Mouse (Mus musculus) kidney, embryonic 16.5 days (tissue): ENCODE measurements around the gene Thra. TPM values are rescaled to one million over a fixed set of nuclear protein-coding genes. Genes with fewer than 3 reads are reported as not detected.

Experiments used
- ATAC-seq: fragments of 200-750 bp; cut with Nextera tagmentation; 2 replicates; pipeline ENCODE4 v1.8.0; 2017; ENCODE audit warnings: moderate TSS enrichment; ENCODE audit not compliant: low FRiP score, low TSS enrichment
- H3K27ac ChIP-seq: fragments of 300-500 bp; sonication (generic); 2 replicates; pipeline ENCODE4 v1.5.1; 2014; ENCODE audit warnings: low read length
- H3K27me3 ChIP-seq: fragments of 300-500 bp; sonication (generic); 2 replicates; pipeline ENCODE4 v1.6.1; 2014; ENCODE audit warnings: low read length, control low read depth, mixed read lengths; ENCODE audit not compliant: insufficient read depth
- H3K36me3 ChIP-seq: fragments of 300-500 bp; sonication (generic); 2 replicates; pipeline ENCODE4 v1.6.1; 2014; ENCODE audit warnings: low read length, control low read depth, mixed read lengths; ENCODE audit not compliant: insufficient read depth
- H3K4me1 ChIP-seq: fragments of 300-500 bp; sonication (generic); 2 replicates; pipeline ENCODE4 v1.6.1; 2014; ENCODE audit warnings: low read length, control low read depth, mixed read lengths; ENCODE audit not compliant: insufficient read depth
- H3K4me2 ChIP-seq: fragments of 300-500 bp; sonication (generic); replicated peaks from 2 replicates; pipeline ENCODE4 v1.6.1; 2014; ENCODE audit warnings: low read depth, low read length
- H3K4me3 ChIP-seq: fragments of 300-500 bp; sonication (generic); 2 replicates; pipeline ENCODE4 v1.5.1; 2014; ENCODE audit warnings: mild to moderate bottlenecking, low read length
- H3K9ac ChIP-seq: fragments of 300-500 bp; sonication (generic); replicated peaks from 2 replicates; pipeline ENCODE4 v1.6.1; 2014; ENCODE audit warnings: low read length
- H3K9me3 ChIP-seq: fragments of 300-500 bp; sonication (generic); 2 replicates; pipeline ENCODE4 v1.6.1; 2016; ENCODE audit warnings: low read length, control low read depth
- WGBS: fragments of 180-500 bp; shearing (Covaris S2); extraction: QIAGEN DNeasy Blood & Tissue Kit; methylation state at CpG from one replicate; pipeline ENCODE4 v1.1.7; 2014; 5-methylcytosine and 5-hydroxymethylcytosine counted together
- polyA plus RNA-seq: library from polyadenylated mRNA; unstranded; fragments of >200 nt; fragmentation: Nextera tagmentation; extraction: Ambion mirVana; gene quantifications from 2 replicates; pipeline ENCODE4 v1.2.1, GENCODE M21; 2015

Gene Thra
- polyA plus RNA-seq, 1 experiment from 2014 or later = 24.4 TPM

DNA sequence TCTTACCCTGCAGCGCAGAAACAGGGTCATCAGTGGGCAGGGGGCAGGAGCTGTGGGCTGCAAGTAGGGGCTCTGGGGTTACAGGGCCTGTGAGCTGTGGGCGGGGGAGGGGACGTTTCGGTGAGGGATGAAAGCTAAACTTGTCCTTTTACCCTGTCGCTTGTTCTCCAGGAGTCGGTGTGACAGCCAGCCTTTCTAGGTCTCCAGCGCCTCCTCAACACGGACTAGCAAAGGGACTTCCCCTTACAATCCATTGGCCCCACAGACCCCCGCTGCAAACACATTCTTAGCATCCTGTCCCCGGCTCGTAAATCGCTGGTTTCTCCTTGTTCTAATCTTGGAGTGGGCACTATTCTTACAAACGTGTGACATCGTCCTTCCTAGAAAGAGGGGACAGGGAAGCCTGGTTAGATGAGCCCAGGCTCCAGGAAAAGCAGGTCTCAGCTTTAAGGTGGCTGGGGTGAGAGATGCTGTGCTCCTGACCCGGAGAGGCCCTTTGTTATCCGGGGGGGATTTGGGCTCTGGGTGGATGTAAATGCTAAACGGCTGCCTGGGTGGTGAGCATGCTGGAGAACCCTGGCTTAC lies 42.3 kb downstream of the Thra start:
- H3K27ac ChIP-seq = peak overlapping the region; percentile 99
- peaks cover 76% of the 10 kb centered on the region for H3K4me1 ChIP-seq
- peak overlapping the region; percentile 26; the same call in 1 of the 2 replicates for H3K4me3 ChIP-seq
- no peak for ATAC-seq
- H3K36me3 ChIP-seq = no peaks in the 10 kb centered on the region
- H3K9ac ChIP-seq = peak overlapping the region; percentile 67
- peak overlapping the region; percentile 51 for H3K4me2 ChIP-seq
- H3K27me3 ChIP-seq = no peaks in the 10 kb centered on the region
- no peaks in the 10 kb centered on the region for H3K9me3 ChIP-seq
- 4% methylated on average over 17 of the region's 17 CpGs for WGBS

DNA sequence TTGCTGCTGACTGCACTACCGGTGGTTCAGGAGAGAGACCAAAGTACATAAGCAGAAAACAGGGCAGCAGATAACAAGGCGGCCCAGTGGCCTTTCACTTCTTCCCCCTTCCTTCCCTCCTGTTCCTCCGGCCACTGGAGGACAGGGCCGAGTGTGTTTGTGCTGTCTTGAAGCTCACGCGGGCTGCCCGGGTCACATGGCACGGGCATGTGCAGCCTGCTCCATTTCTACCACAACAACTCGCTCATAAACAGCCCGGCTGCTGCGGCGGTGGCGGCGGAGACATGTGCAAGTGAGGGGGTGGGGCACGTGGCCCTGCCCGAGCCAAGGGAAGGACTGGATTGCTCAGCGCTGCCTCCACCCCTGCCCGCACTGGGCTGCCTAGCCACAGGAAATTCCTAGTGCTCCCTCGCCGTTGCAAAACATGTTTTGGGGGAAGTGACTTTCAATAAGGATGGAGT lies 42.8 kb downstream of the Thra start:
- WGBS = under 1% methylated on average over 20 of the region's 20 CpGs
- peak overlapping the region; percentile 99 for H3K27ac ChIP-seq
- no peaks in the 10 kb centered on the region for H3K36me3 ChIP-seq
- H3K4me2 ChIP-seq = peak overlapping the region; percentile 51
- H3K4me1 ChIP-seq = peaks cover 72% of the 10 kb centered on the region
- H3K9me3 ChIP-seq = no peaks in the 10 kb centered on the region
- no peaks in the 10 kb centered on the region for H3K27me3 ChIP-seq
- peak; percentile 67 for ATAC-seq
- peak overlapping the region; percentile 26 for H3K4me3 ChIP-seq
- H3K9ac ChIP-seq = peak overlapping the region; percentile 67

- Histone ChIP-seq H3K27ac (peak overlapping the region; percentile 99), H3K9ac (peak overlapping the region; percentile 67; the same call in 1 of the 2 replicates), H3K9me3 (no peaks in the 10 kb centered on the region), H3K4me1 (peaks cover 77% of the 10 kb centered on the region), H3K4me3 (no peak overlapping the region), H3K27me3 (no peaks in the 10 kb centered on the region), H3K36me3 (no peaks in the 10 kb centered on the region), H3K4me2 (no peak overlapping the region)
- ATAC-seq = no peak
- 58% methylated on average over 4 of the region's 4 CpGs for WGBS
Measured at GRCm38 (mm10) chr11:98784139-98784538, 43.7 kb downstream of the Thra start.

DNA sequence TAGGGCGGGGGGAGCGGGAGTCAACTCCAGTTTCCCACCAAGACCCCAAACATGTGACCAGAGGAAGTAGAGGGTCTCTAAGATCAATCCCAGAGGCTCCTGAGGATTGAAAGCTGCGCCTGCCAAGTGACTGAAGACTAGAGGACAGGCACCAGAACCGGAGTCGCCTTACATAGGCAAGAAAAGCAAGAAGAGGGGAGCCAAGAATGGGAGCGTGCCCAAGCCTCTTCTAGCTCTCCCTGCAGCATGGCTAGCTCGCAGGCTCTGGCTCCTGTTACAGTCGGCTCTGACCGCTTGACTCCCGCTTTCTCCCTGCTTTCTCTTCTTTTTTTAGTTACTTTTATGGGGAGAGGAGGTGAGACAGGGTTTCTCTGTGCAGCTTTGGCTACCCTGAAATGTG lies 44.8 kb downstream of the Thra start:
- Histone ChIP-seq H3K4me3 (no peak overlapping the region), H3K9ac (peak overlapping the region; percentile 20), H3K36me3 (no peaks in the 10 kb centered on the region), H3K27ac (peak overlapping the region; percentile 95), H3K9me3 (no peaks in the 10 kb centered on the region), H3K4me2 (no peak overlapping the region), H3K4me1 (peaks cover 81% of the 10 kb centered on the region), H3K27me3 (no peaks in the 10 kb centered on the region)
- 42% methylated on average over 10 of the region's 10 CpGs for WGBS
- ATAC-seq = no peak

DNA sequence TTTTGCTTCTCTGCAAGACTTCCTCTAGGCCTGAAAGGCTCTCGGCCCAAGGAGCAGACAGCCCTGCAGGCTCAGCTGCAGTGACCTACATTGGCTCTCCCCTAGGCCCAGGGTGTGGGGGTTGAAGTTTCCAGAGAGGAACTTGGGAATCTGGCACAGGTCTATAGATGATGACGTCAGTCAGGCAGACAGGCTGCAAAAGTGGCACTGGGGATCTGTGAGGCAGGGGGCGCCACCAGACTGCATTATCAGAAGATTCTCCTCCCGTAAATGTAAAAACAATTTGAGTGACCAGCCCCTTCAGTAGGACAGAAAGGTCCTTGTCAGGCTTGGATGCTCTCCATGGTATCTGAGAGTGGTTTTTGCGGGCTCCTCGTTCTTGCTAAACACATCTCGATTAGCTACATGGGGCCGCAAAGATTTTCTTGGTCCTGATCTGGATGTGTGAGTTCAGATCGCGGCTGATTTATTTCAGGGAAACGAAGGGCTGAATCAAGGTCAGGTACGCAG lies 45.4 kb downstream of the Thra start:
- no peak for ATAC-seq
- H3K4me1 ChIP-seq = peaks cover 75% of the 10 kb centered on the region
- peak overlapping the region; percentile 57 for H3K9ac ChIP-seq
- WGBS = 3% methylated on average over 12 of the region's 12 CpGs
- H3K27me3 ChIP-seq = no peaks in the 10 kb centered on the region
- H3K9me3 ChIP-seq = no peaks in the 10 kb centered on the region
- H3K4me2 ChIP-seq = peak overlapping the region; percentile 40
- no peaks in the 10 kb centered on the region for H3K36me3 ChIP-seq
- H3K4me3 ChIP-seq = peak overlapping the region; percentile 7; the same call in 1 of the 2 replicates
- peak overlapping the region; percentile 95 for H3K27ac ChIP-seq

GRCm38 (mm10) chr11:98786359-98787214 lies 46.1 kb downstream of the Thra start:
- Histone ChIP-seq H3K4me1 (peaks cover 67% of the 10 kb centered on the region), H3K27me3 (no peaks in the 10 kb centered on the region), H3K36me3 (no peaks in the 10 kb centered on the region), H3K9me3 (no peaks in the 10 kb centered on the region), H3K4me2 (peak overlapping the region; percentile 40), H3K9ac (peak overlapping the region; percentile 57), H3K4me3 (peak overlapping the region; percentile 7), H3K27ac (peak overlapping the region; percentile 95)
- peak; percentile 72 for ATAC-seq
- 2% methylated on average over 15 of the region's 15 CpGs for WGBS

GRCm38 (mm10) chr11:98787229-98787628 lies 46.8 kb downstream of the Thra start:
- 0 out of 2 replicates have a peak overlapping the region, but pooled peaks have one; percentile 13 for H3K9ac ChIP-seq
- H3K9me3 ChIP-seq = no peaks in the 10 kb centered on the region
- WGBS = 30% methylated on average over 7 of the region's 7 CpGs
- H3K27ac ChIP-seq = peak overlapping the region; percentile 95
- ATAC-seq = no peak
- H3K4me3 ChIP-seq = no peak overlapping the region
- peaks cover 64% of the 10 kb centered on the region for H3K4me1 ChIP-seq
- H3K4me2 ChIP-seq = peak overlapping the region; percentile 13; the same call in 1 of the 2 replicates
- H3K36me3 ChIP-seq = no peaks in the 10 kb centered on the region
- no peaks in the 10 kb centered on the region for H3K27me3 ChIP-seq

DNA sequence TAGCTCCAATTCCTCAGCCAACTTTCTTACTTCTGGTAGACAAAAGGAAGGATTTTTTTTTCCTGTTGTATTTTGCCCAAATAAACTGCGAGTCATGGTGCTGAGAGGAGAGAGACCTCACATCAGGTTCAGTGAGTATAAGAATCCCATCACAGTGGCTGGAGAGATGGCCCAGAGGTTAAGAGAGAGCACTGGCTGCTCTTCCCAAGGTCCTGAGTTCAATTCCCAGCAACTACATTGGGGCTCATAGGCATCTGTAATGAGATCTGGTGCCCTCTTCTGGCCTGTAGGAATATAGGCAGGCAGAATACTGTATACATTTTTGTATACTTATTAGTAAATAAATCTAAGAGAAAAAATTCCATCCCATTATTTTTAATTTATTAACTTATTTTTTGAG lies 47.3 kb downstream of the Thra start:
- Histone ChIP-seq H3K9ac (no peak overlapping the region), H3K4me2 (no peak overlapping the region), H3K27ac (peak overlapping the region; percentile 95; the same call in 1 of the 2 replicates), H3K4me1 (peaks cover 64% of the 10 kb centered on the region), H3K9me3 (no peaks in the 10 kb centered on the region), H3K36me3 (no peaks in the 10 kb centered on the region), H3K4me3 (no peak overlapping the region), H3K27me3 (no peaks in the 10 kb centered on the region)
- ATAC-seq = no peak
- WGBS = 97% methylated on average over 1 of the region's 1 CpGs

DNA sequence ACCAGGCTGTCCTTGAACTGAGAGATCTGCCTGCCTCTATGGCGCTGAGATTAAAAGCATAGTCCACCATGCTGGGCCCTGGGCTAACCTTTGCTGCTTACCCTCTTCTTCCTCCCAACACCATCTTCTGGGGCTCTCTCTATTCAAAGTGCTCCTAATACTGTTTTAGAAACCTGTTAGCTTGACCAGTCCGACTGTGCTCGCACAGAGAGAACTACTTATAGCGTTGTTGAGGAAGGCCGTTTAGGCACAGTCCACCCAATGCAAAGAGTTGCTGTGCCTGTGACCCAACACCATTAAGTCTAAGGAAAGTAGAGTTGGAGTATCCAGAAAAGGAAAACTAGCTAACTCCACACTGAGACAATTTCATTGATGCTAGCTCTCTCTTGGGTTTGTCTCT lies 47.7 kb downstream of the Thra start:
- Histone ChIP-seq H3K9me3 (no peaks in the 10 kb centered on the region), H3K27me3 (no peaks in the 10 kb centered on the region), H3K4me3 (no peak overlapping the region), H3K4me2 (no peak overlapping the region; the same call in 1 of the 2 replicates), H3K36me3 (no peaks in the 10 kb centered on the region), H3K27ac (peak overlapping the region; percentile 93), H3K9ac (no peak overlapping the region; the same call in 1 of the 2 replicates), H3K4me1 (peaks cover 64% of the 10 kb centered on the region)
- ATAC-seq = no peak
- WGBS = 91% methylated on average over 5 of the region's 5 CpGs
